Mouse (Mus musculus) liver, adult 2 months (tissue): ENCODE results near the gene Gm28043. TPM values are rescaled to one million over a fixed set of nuclear protein-coding genes. Genes with fewer than 3 reads are reported as not detected.

Experiments
- DNase-seq: peaks from one replicate; pipeline ENCODE4 v3.0.0-alpha.2; 2011; ENCODE audit warnings: low read depth, low spot score; ENCODE audit errors: extremely low read depth
- H3K27ac ChIP-seq: fragments of 200-500 bp; replicated peaks from 2 replicates; pipeline ENCODE4 v1.5.1; 2012; ENCODE audit warnings: low read depth, mild to moderate bottlenecking, control low read depth, inconsistent platforms, low read length; ENCODE audit not compliant: insufficient read depth
- H3K27me3 ChIP-seq: fragments of 200-500 bp; 2 replicates; pipeline ENCODE4 v1.6.1; 2012; ENCODE audit warnings: mild to moderate bottlenecking, moderate library complexity, low read length, inconsistent platforms; ENCODE audit not compliant: control insufficient read depth, insufficient read depth
- H3K36me3 ChIP-seq: fragments of 200-500 bp; 2 replicates; pipeline ENCODE4 v1.6.1; 2012; ENCODE audit warnings: low read length, inconsistent platforms; ENCODE audit not compliant: control insufficient read depth, insufficient read depth
- H3K4me1 ChIP-seq: fragments of 200-500 bp; 2 replicates; pipeline ENCODE4 v1.6.1; 2011; ENCODE audit warnings: low read length; ENCODE audit not compliant: control insufficient read depth, insufficient read depth
- H3K4me3 ChIP-seq: fragments of 200-500 bp; 2 replicates; pipeline ENCODE4 v1.5.1; 2011; ENCODE audit warnings: low read depth, mild to moderate bottlenecking, control low read depth, low read length, moderate library complexity; ENCODE audit not compliant: insufficient read depth
- H3K79me2 ChIP-seq: fragments of 200-500 bp; 2 replicates; pipeline ENCODE4 v1.6.1; 2012; ENCODE audit warnings: inconsistent platforms, mild to moderate bottlenecking, low read length, moderate library complexity; ENCODE audit not compliant: control insufficient read depth, insufficient read depth
- H3K9ac ChIP-seq: fragments of 200-500 bp; 2 replicates; pipeline ENCODE4 v1.6.1; 2012; ENCODE audit warnings: low read depth, mild to moderate bottlenecking, control low read depth, inconsistent platforms, low read length
- CTCF ChIP-seq: fragments of 200-500 bp; IDR thresholded peaks from 2 replicates; pipeline ENCODE4 v1.5.1; 2011; ENCODE audit warnings: low read depth, low read length, control low read depth
- POLR2A ChIP-seq: fragments of 200-500 bp; IDR thresholded peaks from 2 replicates; pipeline ENCODE4 v1.6.1; 2011; ENCODE audit warnings: low read length, control low read depth; ENCODE audit not compliant: insufficient read depth; ENCODE audit errors: extremely low read depth
- WGBS: fragments of 180-500 bp; shearing (Covaris S2); methylation state at CpG from one replicate; pipeline ENCODE4 v1.1.7; 2018; 5-methylcytosine and 5-hydroxymethylcytosine counted together
- polyA plus RNA-seq: library from polyadenylated mRNA; depleted of rRNA; stranded (reverse); fragments of >200 nt; gene quantifications from 2 replicates; pipeline ENCODE4 v1.2.3, GENCODE M21; 2012
- total RNA-seq: library from RNA; depleted of rRNA; stranded (reverse); fragments of >200 nt; gene quantifications from 2 replicates; pipeline ENCODE4 v1.2.3, GENCODE M21; 2014

The Gm28043 gene
- total and polyA plus RNA-seq, 2 experiments, result 0.60 to 1.9 TPM

DNA sequence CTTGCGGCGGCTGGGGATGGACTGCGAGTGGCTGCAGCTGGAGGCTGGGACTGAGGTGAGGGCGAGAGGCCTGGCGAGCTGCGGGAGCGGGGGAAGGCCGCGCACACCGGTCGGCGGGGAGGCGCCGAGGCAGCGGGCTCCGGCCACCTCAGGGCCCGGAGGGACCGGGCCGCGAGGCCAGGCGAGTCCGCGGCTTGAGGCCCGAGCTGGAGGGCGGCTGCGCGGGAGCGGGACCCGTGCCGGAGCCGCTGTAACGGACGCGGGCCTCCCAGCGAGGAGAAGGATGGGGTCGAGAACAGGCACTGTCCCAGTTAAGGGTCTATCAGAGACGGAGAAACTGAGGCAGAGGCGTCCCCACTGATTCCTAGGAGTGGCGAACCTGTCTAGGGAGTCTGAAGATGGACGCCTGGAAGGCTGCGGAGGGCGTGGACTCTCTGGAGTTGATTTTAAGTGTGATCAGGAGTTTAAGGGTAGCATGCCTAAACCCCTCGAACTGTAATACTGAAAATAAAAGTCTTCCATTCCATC, 412 bp downstream of the Gm28043 start:
- no peak for TF ChIP-seq CTCF
- TF ChIP-seq POLR2A, result no peak
- Histone ChIP-seq H3K27ac (peak overlapping the region; percentile 68), H3K79me2 (peaks cover 19% of the 10 kb centered on the region; the same call in 1 of the 2 replicates), H3K9ac (peak overlapping the region; percentile 92), H3K4me1 (peaks cover 6% of the 10 kb centered on the region), H3K27me3 (no peaks in the 10 kb centered on the region), H3K36me3 (no peaks in the 10 kb centered on the region), H3K4me3 (peak overlapping the region; percentile 87)
- WGBS, result under 1% methylated on average over 42 of the region's 43 CpGs
- peak; percentile 16 for DNase-seq

GRCm38 (mm10) chr17:29615616-29616015, 940 bp downstream of the Gm28043 start:
- H3K4me3 ChIP-seq, result peak overlapping the region; percentile 87
- peak; percentile 29 for DNase-seq
- H3K27me3 ChIP-seq, result no peaks in the 10 kb centered on the region
- H3K27ac ChIP-seq, result no peak overlapping the region
- H3K36me3 ChIP-seq, result no peaks in the 10 kb centered on the region
- H3K79me2 ChIP-seq, result peaks cover 19% of the 10 kb centered on the region; the same call in 1 of the 2 replicates
- H3K9ac ChIP-seq, result peak overlapping the region; percentile 92
- WGBS, result 9% methylated on average over 4 of the region's 4 CpGs
- no peak for TF ChIP-seq POLR2A
- H3K4me1 ChIP-seq, result peaks cover 6% of the 10 kb centered on the region

- H3K4me1 ChIP-seq, result peaks cover 4% of the 10 kb centered on the region; the same call in 1 of the 2 replicates
- TF ChIP-seq CTCF (no peak), POLR2A (no peak)
- no peak overlapping the region for H3K27ac ChIP-seq
- 84% methylated on average over 3 of the region's 3 CpGs for WGBS
- no peak overlapping the region for H3K9ac ChIP-seq
- H3K79me2 ChIP-seq, result peaks cover 19% of the 10 kb centered on the region; the same call in 1 of the 2 replicates
- H3K36me3 ChIP-seq, result peaks cover 15% of the 10 kb centered on the region
- DNase-seq, result no peak
- no peak overlapping the region for H3K4me3 ChIP-seq
- H3K27me3 ChIP-seq, result no peaks in the 10 kb centered on the region
These were observed 4.6 kb downstream of the Gm28043 start for GRCm38 (mm10) chr17:29619231-29619630.

- 95% methylated on average over 8 of the region's 8 CpGs for WGBS
- Histone ChIP-seq H3K36me3 (peaks cover 32% of the 10 kb centered on the region), H3K79me2 (no peaks in the 10 kb centered on the region; the same call in 1 of the 2 replicates), H3K9ac (no peak overlapping the region), H3K27me3 (no peaks in the 10 kb centered on the region), H3K27ac (no peak overlapping the region), H3K4me3 (no peak overlapping the region), H3K4me1 (no peaks in the 10 kb centered on the region)
- no peak for DNase-seq
- TF ChIP-seq POLR2A, result no peak
- TF ChIP-seq CTCF, result no peak
These were observed 8.8 kb downstream of the Gm28043 start for GRCm38 (mm10) chr17:29623488-29623887.

GRCm38 (mm10) chr17:29627285-29627684, 12.6 kb downstream of the Gm28043 start:
- DNase-seq, result no peak
- 77% methylated on average over 9 of the region's 9 CpGs for WGBS
- no peaks in the 10 kb centered on the region for H3K4me1 ChIP-seq
- TF ChIP-seq POLR2A, result no peak
- TF ChIP-seq CTCF, result no peak
- H3K79me2 ChIP-seq, result no peaks in the 10 kb centered on the region
- no peaks in the 10 kb centered on the region for H3K27me3 ChIP-seq
- H3K9ac ChIP-seq, result no peak overlapping the region
- peaks cover 29% of the 10 kb centered on the region; the same call in 1 of the 2 replicates for H3K36me3 ChIP-seq
- H3K27ac ChIP-seq, result no peak overlapping the region
- H3K4me3 ChIP-seq, result no peak overlapping the region

- no peaks in the 10 kb centered on the region for H3K79me2 ChIP-seq
- no peaks in the 10 kb centered on the region for H3K4me1 ChIP-seq
- H3K27me3 ChIP-seq, result no peaks in the 10 kb centered on the region
- no peak overlapping the region for H3K9ac ChIP-seq
- TF ChIP-seq POLR2A, result no peak
- TF ChIP-seq CTCF, result no peak
- no peak overlapping the region for H3K27ac ChIP-seq
- no peak for DNase-seq
- peaks cover 28% of the 10 kb centered on the region; the same call in 1 of the 2 replicates for H3K36me3 ChIP-seq
- no peak overlapping the region for H3K4me3 ChIP-seq
- WGBS, result 97% methylated on average over 5 of the region's 5 CpGs
These were observed 14.3 kb downstream of the Gm28043 start for GRCm38 (mm10) chr17:29628946-29629345.
